In the genomic region with DNA sequence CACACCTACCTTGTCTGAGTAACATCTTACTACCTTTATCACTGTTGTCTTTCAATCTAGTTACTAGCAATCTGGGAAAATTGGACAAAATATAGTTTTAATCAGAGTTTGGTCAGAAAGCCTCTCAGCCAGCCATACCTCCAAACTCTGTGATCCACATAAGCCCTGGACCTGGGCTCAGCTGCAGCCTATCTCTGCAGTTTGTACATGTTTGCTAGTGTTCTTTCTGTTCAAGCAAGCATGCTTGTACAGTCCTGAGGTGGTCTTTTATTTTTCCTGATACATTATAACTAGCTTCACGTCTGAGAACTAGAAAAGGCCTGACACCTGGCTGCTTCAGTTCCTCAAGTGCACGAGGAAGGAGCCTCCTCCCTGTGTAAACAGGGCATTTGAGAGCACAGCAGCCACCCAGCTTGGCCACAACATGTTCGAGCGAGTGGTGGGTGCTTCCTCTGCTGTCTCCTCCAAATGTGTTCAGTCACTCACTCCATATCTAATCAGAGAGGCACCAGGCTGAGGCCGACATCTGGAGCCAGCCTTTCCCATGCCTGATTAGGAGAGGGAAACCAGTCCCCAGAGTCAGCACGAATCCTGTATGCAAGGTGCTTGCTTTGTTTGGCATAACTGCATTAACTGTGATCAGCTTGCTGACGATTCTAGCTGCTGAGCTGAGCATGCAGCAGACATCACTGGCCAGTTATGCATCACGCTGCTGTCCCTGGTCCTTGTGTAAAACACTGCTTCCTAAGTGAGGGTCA, we compare ENCODE assay signal across 14 mouse cellular contexts. TPM values are rescaled to one million over a fixed set of nuclear protein-coding genes. Genes with fewer than 3 reads are reported as not detected.
DNase-seq lines count a peak whose midpoint lies in the region; ATAC-seq and TF ChIP-seq lines count a peak whose summit lies in the region.
"Had no signal": no experiment of that assay in that cellular context is flagged by ENCODE, and none has a peak within 500 bp of the region (broad histone marks: within the 10 kb centered on the region; RNA-seq: fewer than 3 reads in every experiment).

No protein-coding gene starts in this region.

- H3K36me3 ChIP-seq in forebrain, postnatal 0 days (ENCODE audit: insufficient read depth): peaks cover 81% of the 10 kb centered on the region
- peaks cover 96% of the 10 kb centered on the region for H3K36me3 ChIP-seq in forebrain, embryonic 13.5 days (ENCODE audit: poor library complexity, severe bottlenecking)
- H3K36me3 ChIP-seq in liver, embryonic 15.5 days (replicated peaks): peaks cover 95% of the 10 kb centered on the region

- no peak for TF ChIP-seq CTCF in forebrain, postnatal 0 days (IDR thresholded peaks at IDR 0.05; ENCODE audit: low read depth)
- TF ChIP-seq CTCF in left cerebral cortex, adult 2 months (IDR thresholded peaks at IDR 0.05): no peak

- no peak overlapping the region for H3K4me2 ChIP-seq in forebrain, postnatal 0 days (ENCODE audit: low read depth)
- H3K4me2 ChIP-seq in forebrain, embryonic 13.5 days: no peak overlapping the region
- H3K4me2 ChIP-seq in liver, embryonic 15.5 days: peak overlapping the region; percentile 44
- H3K4me2 ChIP-seq: hindbrain, embryonic 15.5 days; kidney, embryonic 15.5 days had no signal

- 85% methylated on average over 8 of the region's 8 CpGs for WGBS in forebrain, postnatal 0 days
- WGBS in forebrain, embryonic 13.5 days: 87% methylated on average over 8 of the region's 8 CpGs
- 23% methylated on average over 8 of the region's 8 CpGs for WGBS in liver, embryonic 15.5 days (ENCODE audit: insufficient replicate concordance)

- no peak for DNase-seq in forebrain, postnatal 0 days
- DNase-seq in left cerebral cortex, adult 2 months (ENCODE audit: extremely low spot score in 1 of 2, low spot score in 2 of 2): no peak
- no peak for DNase-seq in left cerebral cortex, postnatal 36 days (ENCODE audit: low spot score in 2 of 2)
- DNase-seq in c-Kit-negative CD71-positive TER-119-positive erythroid progenitor cells, embryonic 14.5 days (ENCODE audit: low read depth, low spot score): peak; percentile 20
- no peak for DNase-seq in kidney, adult 8-10 months
- DNase-seq in kidney, postnatal 10 days: no peak
- DNase-seq: cerebellum, adult 8-10 months; lung, adult 18-20 months; right cerebral cortex, postnatal 4 days had no signal

- no peak overlapping the region for H3K4me3 ChIP-seq in forebrain, postnatal 0 days (ENCODE audit: low read depth, low read length)
- H3K4me3 ChIP-seq in forebrain, embryonic 13.5 days: no peak overlapping the region
- no peak overlapping the region for H3K4me3 ChIP-seq in left cerebral cortex, adult 2 months
- H3K4me3 ChIP-seq in liver, embryonic 15.5 days (replicated peaks): no peak overlapping the region
- H3K4me3 ChIP-seq: hindbrain, embryonic 15.5 days; kidney, embryonic 15.5 days had no signal

- H3K4me1 ChIP-seq in forebrain, postnatal 0 days (ENCODE audit: insufficient read depth): no peaks in the 10 kb centered on the region
- no peaks in the 10 kb centered on the region for H3K4me1 ChIP-seq in forebrain, embryonic 13.5 days
- H3K4me1 ChIP-seq in liver, embryonic 15.5 days (replicated peaks): peaks cover 42% of the 10 kb centered on the region
- H3K4me1 ChIP-seq: hindbrain, embryonic 15.5 days; kidney, embryonic 15.5 days had no signal

- intact Hi-C loops in left cerebral cortex, adult 2 months (cut with DNase I): no loop called here
- intact Hi-C loops in left cerebral cortex, postnatal 36 days (cut with DNase I): no loop called here

- ATAC-seq in forebrain, postnatal 0 days: 0 out of 2 replicates have a peak, but pooled peaks have one; percentile 16
- ATAC-seq in forebrain, embryonic 13.5 days: no peak
- peak; percentile 92 for ATAC-seq in liver, embryonic 15.5 days (ENCODE audit: insufficient read depth)

- no peak overlapping the region for H3K27ac ChIP-seq in forebrain, postnatal 0 days (ENCODE audit: low read depth, low read length)
- H3K27ac ChIP-seq in forebrain, embryonic 13.5 days: no peak overlapping the region
- peak overlapping the region; percentile 50; the same call in 1 of the 2 replicates for H3K27ac ChIP-seq in left cerebral cortex, adult 2 months
- peak overlapping the region; percentile 69 for H3K27ac ChIP-seq in liver, embryonic 15.5 days (replicated peaks)
- H3K27ac ChIP-seq: hindbrain, embryonic 15.5 days; kidney, embryonic 15.5 days had no signal

- no peaks in the 10 kb centered on the region for H3K9me3 ChIP-seq in forebrain, postnatal 0 days (ENCODE audit: low read length)
- H3K9me3 ChIP-seq in forebrain, embryonic 13.5 days (replicated peaks): no peaks in the 10 kb centered on the region
- H3K9me3 ChIP-seq in liver, embryonic 15.5 days (replicated peaks): no peaks in the 10 kb centered on the region
- H3K9me3 ChIP-seq: G1E; hindbrain, embryonic 15.5 days; kidney, embryonic 15.5 days had no signal

- no peak overlapping the region for H3K9ac ChIP-seq in forebrain, postnatal 0 days
- no peak overlapping the region for H3K9ac ChIP-seq in forebrain, embryonic 13.5 days
- 0 out of 2 replicates have a peak overlapping the region, but pooled peaks have one; percentile 1 for H3K9ac ChIP-seq in liver, embryonic 15.5 days
- H3K9ac ChIP-seq: hindbrain, embryonic 15.5 days; kidney, embryonic 15.5 days had no signal

- H3K27me3 ChIP-seq in forebrain, postnatal 0 days (ENCODE audit: insufficient read depth, low read length): no peaks in the 10 kb centered on the region
- no peaks in the 10 kb centered on the region for H3K27me3 ChIP-seq in forebrain, embryonic 13.5 days
- H3K27me3 ChIP-seq in liver, embryonic 15.5 days: no peaks in the 10 kb centered on the region
- H3K27me3 ChIP-seq: hindbrain, embryonic 15.5 days; kidney, embryonic 15.5 days had no signal

RNA-seq across cellular contexts. Expression of gene Ints14, which starts 24.5 kb away (rescaled TPM):
- total RNA-seq in forebrain, postnatal 0 days (2014; rRNA removed): 33.9 and 37.5 TPM in 2 replicates
- 33.4 and 34.6 TPM in 2 replicates for polyA plus RNA-seq in forebrain, postnatal 0 days (2015; fragmentation: Nextera tagmentation; extraction: Ambion mirVana)
- 50.4 and 57.4 TPM in 2 replicates for polyA plus RNA-seq in forebrain, embryonic 13.5 days (2015; fragmentation: Nextera tagmentation; extraction: Ambion mirVana)
- total RNA-seq in left cerebral cortex, adult 2 months (2021): 10 to 100 TPM; 19.4 to 22.2 TPM
- total RNA-seq in left cerebral cortex, postnatal 36 days (2021): 10 to 100 TPM; 19.5 to 20.2 TPM
- polyA plus RNA-seq in liver, embryonic 15.5 days (2015; fragmentation: Nextera tagmentation; extraction: Ambion mirVana): 20.8 and 21.0 TPM in 2 replicates

RNA-seq across cellular contexts. Expression of gene Slc24a1, which starts 33.8 kb away (rescaled TPM):
- total RNA-seq in forebrain, postnatal 0 days (2014; rRNA removed): 0.08 and 0.24 TPM in 2 replicates
- polyA plus RNA-seq in forebrain, postnatal 0 days (2015; fragmentation: Nextera tagmentation; extraction: Ambion mirVana): 0.15 and 0.34 TPM in 2 replicates
- 0.05 and 0.08 TPM in 2 replicates for polyA plus RNA-seq in forebrain, embryonic 13.5 days (2015; fragmentation: Nextera tagmentation; extraction: Ambion mirVana)
- total RNA-seq in left cerebral cortex, adult 2 months (2021): under 1 TPM in 1 of 2 experiments, not detected in 1; 0.07 TPM
- total RNA-seq in left cerebral cortex, postnatal 36 days (2021): under 1 TPM; 0.07 to 0.23 TPM
- 0.05 and 0.06 TPM in 2 replicates for polyA plus RNA-seq in liver, embryonic 15.5 days (2015; fragmentation: Nextera tagmentation; extraction: Ambion mirVana)
- polyA plus RNA-seq: G1E had no signal

RNA-seq across cellular contexts. Expression of gene Hacd3, which starts 36.3 kb away (rescaled TPM):
- 180 and 182 TPM in 2 replicates for total RNA-seq in forebrain, postnatal 0 days (2014; rRNA removed)
- 117 and 165 TPM in 2 replicates for polyA plus RNA-seq in forebrain, postnatal 0 days (2015; fragmentation: Nextera tagmentation; extraction: Ambion mirVana)
- 151 and 159 TPM in 2 replicates for polyA plus RNA-seq in forebrain, embryonic 13.5 days (2015; fragmentation: Nextera tagmentation; extraction: Ambion mirVana)
- total RNA-seq in left cerebral cortex, adult 2 months (2021): 100 to 1,000 TPM; 148 to 158 TPM
- total RNA-seq in left cerebral cortex, postnatal 36 days (2021): 100 to 1,000 TPM; 152 to 157 TPM
- polyA plus RNA-seq in liver, embryonic 15.5 days (2015; fragmentation: Nextera tagmentation; extraction: Ambion mirVana): 51.2 and 56.1 TPM in 2 replicates

RNA-seq across cellular contexts. Expression of gene Dpp8, which starts 47.0 kb away (rescaled TPM):
- 90.4 and 111 TPM in 2 replicates for total RNA-seq in forebrain, postnatal 0 days (2014; rRNA removed)
- polyA plus RNA-seq in forebrain, postnatal 0 days (2015; fragmentation: Nextera tagmentation; extraction: Ambion mirVana): 21.2 and 25.6 TPM in 2 replicates
- polyA plus RNA-seq in forebrain, embryonic 13.5 days (2015; fragmentation: Nextera tagmentation; extraction: Ambion mirVana): 34.9 and 41.2 TPM in 2 replicates
- total RNA-seq in left cerebral cortex, adult 2 months (2021): 100 to 1,000 TPM; 166 to 172 TPM
- total RNA-seq in left cerebral cortex, postnatal 36 days (2021): 100 to 1,000 TPM; 153 to 164 TPM
- 17.7 and 19.2 TPM in 2 replicates for polyA plus RNA-seq in liver, embryonic 15.5 days (2015; fragmentation: Nextera tagmentation; extraction: Ambion mirVana)

Comparison
In these comparisons a context has a peak if more than half of its experiments do, and no peak if none do; other contexts are left out.
1. H3K27ac ChIP-seq: peak in left cerebral cortex, adult 2 months (single experiment) and liver, embryonic 15.5 days (single experiment); none in forebrain, postnatal 0 days (single experiment) and forebrain, embryonic 13.5 days (single experiment).